Mouse (Mus musculus): Measurements from ENCODE around the gene Tagln3.
A peak's percentile ranks its signal among the peaks of the same experiment; 100 is the strongest.

The Tagln3 gene

GRCm38 (mm10) chr16:45724061-45724741 lies at the start of gene Tagln3:
Gene Tagln3, minus strand, starts transcription at chr16:45724608.
- no peak for DNase-seq (ENCODE audit: low spot score)

DNA sequence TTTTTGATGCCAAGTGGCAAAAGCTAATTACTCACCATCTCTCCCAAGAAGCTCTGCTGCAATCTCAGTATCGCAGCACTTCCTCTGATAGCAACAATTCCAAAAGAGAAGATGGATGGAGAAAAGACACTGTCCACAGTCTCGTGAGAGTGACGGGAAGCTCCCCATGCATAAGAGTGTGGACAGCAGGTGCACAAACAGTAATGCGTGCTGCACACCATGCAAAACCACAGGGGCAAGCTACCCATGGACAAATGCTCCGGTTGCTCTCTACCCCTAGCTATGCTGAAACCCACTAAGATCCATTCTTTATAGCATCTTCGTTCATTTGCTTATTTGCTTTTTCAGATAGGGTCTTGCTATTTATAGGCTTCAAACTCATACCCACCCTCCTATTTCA lies 46.5 kb upstream of the Tagln3 start:
- no peak for DNase-seq (ENCODE audit: low spot score)

DNA sequence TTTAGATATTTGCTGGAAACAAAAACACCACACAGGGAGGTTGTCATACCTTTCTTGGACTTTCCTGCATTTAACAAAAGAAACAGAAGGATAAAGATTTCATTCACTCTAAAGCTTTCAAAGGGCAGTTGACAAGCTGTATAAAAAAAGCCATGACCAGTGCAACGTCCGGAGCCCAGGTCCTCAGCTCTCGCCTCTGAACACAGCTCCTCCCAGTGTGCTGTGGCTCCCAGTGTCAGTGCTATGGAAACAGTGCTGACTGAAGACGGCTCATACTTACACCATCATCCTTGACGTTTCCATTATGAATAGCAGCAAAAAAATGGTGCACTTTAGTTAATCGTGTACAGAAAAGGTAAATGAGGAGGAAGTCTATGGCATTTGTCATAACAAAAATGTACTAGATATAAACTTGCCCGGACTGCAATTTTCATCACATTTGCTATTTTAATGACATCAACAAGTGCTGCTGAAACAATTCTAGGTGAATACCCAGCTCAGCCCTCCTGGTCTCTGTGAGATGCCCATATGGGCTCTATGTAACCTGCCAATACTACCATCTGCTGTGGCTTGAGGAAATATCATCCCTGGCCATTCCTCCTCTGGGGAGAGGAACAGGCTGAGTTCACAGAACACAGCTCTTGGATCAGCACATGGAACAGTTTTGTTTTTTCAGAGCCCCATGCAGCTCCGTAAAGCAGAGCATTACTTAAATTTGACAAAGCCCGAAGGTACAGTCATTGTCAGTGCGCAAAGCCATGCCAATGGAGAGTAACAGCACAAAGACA lies 43.6 kb upstream of the Tagln3 start:
- DNase-seq (ENCODE audit: low spot score): no peak

DNA sequence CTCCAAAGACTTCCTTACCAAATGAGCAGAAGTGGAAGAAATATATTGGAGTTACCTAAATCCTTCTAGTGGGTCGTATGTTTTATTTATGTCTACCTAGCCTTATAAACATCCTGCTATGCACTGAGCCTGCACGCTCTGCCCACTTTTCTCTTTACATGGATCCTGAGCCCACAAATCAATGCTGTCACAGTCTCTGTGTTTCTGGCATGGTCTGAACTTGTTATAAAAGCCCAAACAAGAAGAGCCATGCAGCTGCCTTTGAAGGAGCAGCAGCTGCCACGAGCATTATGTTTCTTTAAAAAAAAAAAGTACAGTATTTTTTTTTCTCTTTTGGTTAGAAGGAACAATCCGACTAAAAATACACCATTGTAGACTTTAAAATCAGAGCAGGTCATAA lies 43.0 kb upstream of the Tagln3 start:
- DNase-seq (ENCODE audit: low spot score): no peak

DNA sequence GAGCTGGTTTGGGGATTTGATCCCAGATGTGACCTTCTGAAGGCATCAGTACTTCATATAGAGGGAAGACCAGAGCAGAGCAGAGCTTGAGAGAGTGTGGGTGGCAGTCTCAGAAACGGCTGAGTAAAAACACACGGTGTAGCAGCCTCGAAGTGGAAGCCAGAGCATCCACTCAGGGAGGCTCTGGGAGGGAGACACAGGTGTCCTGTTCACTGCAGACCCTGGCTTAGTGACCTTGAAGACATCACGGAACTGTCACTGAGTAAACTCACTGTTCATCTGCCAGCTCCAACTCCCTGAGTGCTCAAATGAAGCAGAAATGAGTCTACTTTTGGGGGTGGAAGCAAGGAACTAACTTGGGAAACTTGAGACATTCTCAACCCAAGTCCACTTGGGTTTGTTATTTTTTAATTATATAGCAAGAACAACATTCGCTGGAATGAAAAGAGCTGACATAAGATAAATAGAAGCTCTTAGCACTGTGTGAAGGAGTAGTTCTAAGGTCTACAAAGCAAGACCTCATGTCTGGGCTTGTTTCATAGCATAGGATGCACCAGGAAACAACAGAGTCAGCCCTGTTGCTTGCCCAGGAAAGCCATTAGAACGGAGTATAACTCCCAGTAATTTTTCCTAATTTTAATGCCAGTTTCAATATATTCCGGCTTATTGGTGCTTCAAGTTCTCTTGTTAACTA lies 41.5 kb upstream of the Tagln3 start:
- DNase-seq (ENCODE audit: low spot score): no peak

DNA sequence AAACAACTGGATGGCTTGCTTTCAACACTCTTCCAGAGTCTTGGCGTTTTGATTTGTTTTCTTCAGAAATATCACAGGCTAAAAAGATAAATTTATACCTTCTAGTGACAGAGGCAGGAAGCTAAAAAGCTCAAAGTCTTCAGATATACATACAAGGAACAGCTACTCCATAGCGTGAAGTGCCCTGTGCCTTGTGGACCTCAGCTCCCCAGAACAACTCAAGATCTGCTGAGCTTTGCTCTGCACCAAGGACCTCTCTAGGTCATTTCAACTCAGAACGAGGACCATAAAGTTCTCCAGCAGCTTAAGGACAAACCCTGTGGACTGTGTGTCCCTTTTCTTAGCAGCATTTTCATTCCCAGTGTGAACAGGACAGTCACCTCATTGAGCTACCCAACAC lies 40.7 kb upstream of the Tagln3 start:
- no peak for DNase-seq (ENCODE audit: low spot score)

DNA sequence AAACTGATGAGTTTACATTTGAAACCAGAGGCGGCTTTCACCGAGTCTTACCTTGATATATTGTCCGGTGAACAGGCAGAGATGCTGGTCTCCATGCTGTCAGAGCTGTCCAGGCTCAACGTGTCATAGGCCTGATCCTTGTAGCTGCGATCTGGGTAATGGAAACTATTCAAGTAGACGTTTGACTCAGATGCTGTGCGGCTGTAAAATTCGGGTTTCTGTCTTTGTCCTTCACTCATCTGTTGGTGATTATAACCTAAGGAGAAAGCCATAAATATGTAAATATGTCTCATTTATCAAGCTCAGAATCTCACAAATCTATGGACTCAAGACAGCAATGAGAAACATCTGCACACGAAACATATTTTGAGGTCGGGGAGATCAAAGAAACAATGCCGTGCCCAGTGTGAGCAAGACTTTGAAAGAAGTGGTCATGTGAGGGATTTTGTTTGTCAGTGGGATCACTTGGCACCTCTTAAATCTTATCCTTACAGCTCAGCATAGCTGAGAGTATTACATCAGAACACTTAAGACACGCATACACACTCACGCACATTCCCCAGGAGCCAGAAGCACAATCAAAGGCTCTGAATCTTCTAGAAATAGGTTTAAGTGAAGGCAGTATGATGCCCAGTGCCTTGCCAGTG lies 38.6 kb upstream of the Tagln3 start:
- DNase-seq (ENCODE audit: low spot score): peak; percentile 43

- DNase-seq (ENCODE audit: low spot score): no peak
These were observed 37.0 kb upstream of the Tagln3 start for GRCm38 (mm10) chr16:45761425-45761824.

- no peak for DNase-seq (ENCODE audit: low spot score)
These were observed 34.4 kb upstream of the Tagln3 start for GRCm38 (mm10) chr16:45758726-45759269.

- DNase-seq (ENCODE audit: low spot score): peak; percentile 83
These were observed 33.1 kb upstream of the Tagln3 start for GRCm38 (mm10) chr16:45757421-45758078.

- DNase-seq (ENCODE audit: low spot score): peak; percentile 77
These were observed 32.4 kb upstream of the Tagln3 start for GRCm38 (mm10) chr16:45756855-45757254.

GRCm38 (mm10) chr16:45743591-45744144 lies 19.3 kb upstream of the Tagln3 start:
- no peak for DNase-seq (ENCODE audit: low spot score)

DNA sequence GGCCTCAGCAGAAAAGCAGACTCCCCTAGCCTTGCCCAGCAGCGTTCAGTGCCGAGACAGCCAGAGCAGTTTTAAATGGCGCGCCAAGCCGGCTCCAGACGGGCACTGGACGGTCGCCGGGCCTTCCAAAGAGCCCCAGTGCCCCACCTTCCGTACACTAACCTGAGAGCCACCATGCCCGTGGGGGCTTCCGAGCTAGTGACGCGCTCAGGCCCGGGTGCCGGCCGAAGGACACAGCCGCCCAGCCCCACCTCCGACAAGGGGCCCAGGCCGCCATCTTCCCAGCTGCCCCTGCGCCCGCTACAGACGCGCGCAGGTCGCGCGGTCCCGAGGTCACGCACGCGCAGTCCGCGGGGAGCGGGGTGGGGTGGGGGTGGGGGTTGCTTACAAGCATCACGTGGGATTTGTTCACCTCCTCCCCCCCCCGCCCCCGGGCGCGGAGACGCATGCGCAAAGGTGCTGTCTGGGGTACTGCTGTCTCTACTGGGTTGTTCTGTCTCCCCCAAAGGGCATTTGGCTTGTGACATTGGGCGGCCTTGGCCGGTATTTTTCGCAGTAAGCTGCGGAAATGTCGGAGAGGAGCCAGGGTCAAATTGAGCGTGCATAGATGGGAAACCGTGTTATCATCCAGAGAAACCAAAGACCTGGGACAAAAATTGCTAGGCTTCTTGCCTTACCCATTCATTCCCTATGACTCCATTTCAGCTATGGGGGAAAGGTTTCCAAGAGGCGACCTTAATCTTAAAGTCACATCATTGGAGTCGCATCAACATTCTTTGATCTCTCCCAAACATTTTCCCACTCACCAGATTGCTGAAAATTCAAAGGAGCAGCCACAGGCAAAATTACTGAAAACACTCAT lies 18.4 kb upstream of the Tagln3 start, which contains the start of gene Abhd10:
Gene Abhd10, minus strand, starts transcription at position 341 of the 862 bp plus-strand sequence.
- peak; percentile 92 for DNase-seq (ENCODE audit: low spot score)

DNA sequence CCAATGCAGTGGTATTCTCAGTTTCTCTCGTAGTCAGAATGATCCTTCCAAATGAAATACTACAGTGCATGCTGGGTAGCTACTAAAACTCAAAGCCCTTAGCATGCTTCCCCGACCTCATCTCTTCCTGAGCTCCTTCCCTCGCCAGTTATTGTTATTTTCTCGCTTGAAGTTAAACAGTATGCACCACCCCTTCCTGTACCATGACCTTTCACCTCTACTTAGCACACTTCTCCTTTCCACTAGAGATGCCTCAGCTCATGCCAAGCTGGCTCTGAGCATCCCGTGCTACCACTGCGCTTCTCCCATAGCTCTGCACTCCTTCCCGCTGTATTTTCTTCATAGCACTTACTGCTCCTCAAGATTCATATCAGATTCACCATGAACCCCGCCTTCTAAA lies 13.5 kb upstream of the Tagln3 start:
- no peak for DNase-seq (ENCODE audit: low spot score)

DNA sequence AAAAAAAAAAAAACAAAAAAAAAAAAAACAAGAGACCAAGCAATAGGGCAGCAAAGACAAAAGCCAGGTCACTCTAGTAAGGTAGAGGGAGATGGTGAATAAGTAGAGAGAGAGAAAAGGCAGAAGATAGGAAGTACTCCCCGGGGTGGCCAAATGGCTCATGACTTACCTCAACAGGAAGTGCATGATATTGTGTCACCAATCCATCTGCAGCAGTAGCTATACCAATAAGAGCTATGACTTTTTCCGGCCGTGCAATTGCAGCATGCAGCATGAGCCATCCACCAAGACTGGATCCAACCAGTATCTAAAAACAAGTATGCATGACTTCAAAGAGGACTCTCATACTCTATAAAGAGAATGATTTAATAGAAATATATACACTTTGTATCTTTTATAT lies 12.3 kb upstream of the Tagln3 start:
- no peak for DNase-seq (ENCODE audit: low spot score)

- no peak for DNase-seq (ENCODE audit: low spot score)
These were observed 4.8 kb upstream of the Tagln3 start for GRCm38 (mm10) chr16:45729163-45729562.

DNA sequence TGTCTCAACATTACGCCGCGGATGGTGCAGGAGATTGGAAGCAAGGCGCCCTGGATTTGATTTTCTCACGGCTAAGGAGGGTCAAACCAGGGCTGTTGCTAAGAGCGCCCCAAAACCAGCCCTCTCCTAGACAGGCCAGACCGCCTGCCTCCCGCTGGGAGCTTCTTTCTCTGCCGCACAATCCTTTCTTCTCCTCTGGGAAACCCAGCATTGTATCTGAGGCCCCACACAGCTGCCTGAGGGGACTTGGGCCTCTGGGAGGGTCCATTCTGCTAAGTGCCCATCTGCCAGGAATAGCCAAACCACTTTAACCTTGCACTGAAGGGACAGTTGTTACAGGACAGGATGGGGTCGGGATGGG lies 314 bp upstream of the Tagln3 start:
- DNase-seq (ENCODE audit: low spot score): no peak

DNA sequence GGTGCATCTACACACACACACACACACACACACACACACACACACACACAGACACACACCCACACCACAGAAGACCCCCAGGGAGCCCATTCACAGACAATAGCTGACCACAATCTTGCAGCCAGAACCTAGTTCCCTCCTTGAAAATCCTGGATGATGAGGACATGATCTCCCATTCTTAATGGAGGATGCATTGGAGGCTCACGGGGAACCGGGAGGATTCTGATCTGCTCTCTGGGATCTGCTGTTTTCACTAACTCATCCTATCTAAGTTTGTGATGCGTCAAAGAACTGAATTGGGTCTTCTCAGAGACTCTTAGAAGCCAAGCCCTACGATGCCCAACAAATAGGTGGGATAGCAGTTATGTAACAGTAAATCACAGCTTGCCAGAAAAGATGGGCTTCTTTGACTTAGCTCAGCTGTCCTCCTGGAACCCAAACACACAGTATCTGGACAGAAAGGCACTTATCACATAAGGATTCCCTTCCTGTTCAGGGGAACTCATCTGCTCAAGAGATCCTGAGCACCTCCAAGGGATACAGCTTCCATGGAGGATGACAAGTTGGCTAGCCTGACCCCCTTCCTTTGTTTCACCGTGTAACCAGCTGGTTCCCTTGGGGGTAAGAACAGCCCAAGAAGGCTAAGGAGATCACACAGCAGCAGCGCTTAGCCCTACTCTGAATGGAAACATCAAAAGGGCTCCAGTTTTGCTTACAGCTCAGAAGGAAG lies 1.1 kb downstream of the Tagln3 start:
- no peak for DNase-seq (ENCODE audit: low spot score)

DNA sequence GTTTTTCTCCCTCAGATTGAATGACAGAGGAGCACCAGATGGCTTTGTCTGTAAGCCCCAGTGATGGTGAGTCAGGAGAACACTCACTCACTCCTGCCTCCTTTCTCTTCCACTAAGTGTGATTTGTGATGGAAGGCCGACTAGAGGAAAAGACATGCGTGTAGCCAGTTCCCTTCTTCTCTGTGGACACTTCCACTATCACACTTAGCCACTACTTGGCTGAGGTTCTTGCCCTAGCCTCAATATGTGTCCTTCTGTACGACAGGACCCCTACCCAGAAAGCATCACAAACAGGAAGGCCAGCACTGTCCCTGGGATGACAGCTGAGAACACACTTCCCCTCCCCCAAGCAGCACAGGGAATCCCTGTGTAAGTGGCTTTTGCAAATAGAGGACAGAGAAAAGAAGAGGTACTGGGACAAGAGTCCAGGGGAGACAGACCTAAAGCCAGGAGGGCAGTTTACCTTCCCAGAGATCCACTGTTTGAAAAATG lies 1.9 kb downstream of the Tagln3 start:
- no peak for DNase-seq (ENCODE audit: low spot score)

Data from lung, postnatal 25 days (tissue).